Mouse (Mus musculus): Measurements from ENCODE around the gene Olfr1404.
"Not testable (repeated sequence)": the region's sequence is repeated elsewhere in the genome, so short reads cannot be mapped to it uniquely, and the experiment has no call there.

Olfr1404 gene

DNA sequence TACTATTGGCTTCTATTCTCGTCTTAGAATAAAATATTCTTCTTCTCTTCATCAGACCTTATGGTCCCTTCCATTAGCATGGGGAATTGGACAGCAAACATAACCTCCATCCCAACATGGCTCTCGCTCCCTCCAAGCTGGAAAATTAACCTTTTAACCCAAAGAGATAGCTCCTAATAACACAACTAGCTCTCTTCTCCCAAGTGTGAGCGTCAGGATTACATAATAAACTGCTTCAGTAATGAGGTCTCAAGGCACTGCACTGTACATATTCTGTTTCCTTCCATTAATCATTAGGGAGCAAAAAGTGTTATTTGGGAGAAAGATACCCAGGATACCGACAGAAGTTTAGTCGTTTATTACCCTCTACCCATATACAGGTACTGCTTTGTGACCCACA is at the start of gene Olfr1404:
Gene Olfr1404 (plus strand): TSS at position 301 of the 400 bp plus-strand sequence.
- no peak for DNase-seq

DNA sequence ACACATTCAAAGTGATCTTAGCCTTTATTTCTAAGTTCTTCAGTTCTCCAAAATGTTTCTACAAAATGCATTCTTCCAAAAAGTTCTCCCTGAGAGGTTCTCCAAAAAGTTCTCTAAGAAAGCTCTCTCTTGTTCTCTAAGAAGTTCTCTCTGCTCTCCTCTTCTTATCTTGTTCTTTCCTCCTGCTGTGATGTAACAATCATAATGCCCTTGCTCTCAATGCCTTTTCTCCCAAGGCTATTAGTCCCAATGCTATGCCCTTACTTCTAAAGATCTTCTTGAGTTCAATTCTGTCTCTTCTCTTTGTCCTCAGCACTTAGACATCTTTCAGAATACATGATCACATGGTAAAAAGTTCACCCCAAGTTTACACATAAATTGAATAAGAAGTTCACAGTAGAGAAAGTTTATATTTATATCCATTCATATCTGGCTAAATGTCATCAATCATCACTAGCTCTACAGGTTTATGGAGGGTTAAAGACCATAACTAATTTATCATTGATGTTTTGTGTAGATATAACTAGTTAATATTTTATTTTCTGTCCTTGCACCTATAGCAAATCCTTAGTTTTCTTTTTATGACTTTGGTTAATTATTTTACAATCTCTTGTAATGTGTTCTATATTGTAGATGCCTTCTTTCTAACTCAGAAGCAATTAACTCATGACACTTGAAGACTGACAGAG is 37.9 kb upstream of the Olfr1404 start:
- no peak for DNase-seq

DNA sequence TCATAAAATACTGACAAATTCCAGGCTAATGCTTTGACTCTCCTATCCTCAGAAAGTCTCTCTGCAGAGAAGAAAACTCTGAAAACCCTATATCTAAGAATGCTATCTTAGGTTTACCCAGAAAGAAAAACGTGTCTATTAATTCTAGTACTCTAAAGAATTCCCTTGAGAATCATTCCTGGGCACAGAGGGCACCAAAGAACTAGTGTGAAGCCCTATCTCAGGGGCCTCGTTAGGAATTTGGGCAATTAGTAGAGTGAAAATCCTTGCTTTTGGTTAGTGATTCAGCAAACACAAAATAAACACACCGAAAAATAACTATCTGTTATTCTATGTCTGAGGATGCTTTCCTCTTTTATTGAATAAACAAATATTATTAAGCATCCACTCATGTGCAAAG is 21.7 kb upstream of the Olfr1404 start, which contains the start of gene Olfr1406:
Gene Olfr1406 (minus strand): TSS at position 101 of the 400 bp plus-strand sequence.
- no peak for DNase-seq

DNA sequence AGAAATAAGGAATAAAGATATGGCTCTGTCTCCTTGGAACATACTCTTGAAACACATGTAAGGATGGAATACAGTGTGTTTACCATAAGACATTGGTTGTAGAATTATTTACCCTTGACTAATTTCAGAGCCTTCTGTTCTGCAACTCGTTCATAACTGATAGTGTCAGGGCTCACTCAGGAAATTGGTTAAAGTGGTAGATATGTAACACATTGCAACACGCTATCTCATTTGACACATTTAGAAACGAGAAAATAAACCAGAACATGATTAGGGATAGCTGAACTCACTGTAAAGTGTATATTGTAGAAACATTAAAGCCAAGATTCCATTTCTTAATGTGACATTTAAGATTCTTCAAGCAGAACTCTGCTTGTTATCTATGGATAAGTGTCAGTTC is 20.1 kb upstream of the Olfr1404 start:
- DNase-seq = no peak

DNA sequence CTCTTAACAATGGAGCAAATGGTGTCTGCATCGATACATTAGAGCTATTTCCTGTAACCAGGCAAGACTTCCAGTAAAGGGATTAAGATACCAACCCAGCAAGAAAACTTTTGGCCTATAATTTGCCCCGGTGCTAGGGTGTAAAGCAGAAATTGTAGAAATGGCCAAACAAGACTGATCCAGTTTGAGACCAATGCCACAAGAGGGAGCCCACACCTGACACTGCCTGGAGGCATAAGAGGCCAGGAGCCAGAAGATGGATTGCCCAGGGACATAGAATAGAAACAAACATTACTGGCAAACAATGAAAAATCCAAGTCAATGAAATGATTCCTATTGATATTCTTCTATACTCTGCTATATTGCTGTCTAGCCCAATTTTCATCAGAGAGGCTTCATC is 15.8 kb upstream of the Olfr1404 start:
- DNase-seq = no peak

DNA sequence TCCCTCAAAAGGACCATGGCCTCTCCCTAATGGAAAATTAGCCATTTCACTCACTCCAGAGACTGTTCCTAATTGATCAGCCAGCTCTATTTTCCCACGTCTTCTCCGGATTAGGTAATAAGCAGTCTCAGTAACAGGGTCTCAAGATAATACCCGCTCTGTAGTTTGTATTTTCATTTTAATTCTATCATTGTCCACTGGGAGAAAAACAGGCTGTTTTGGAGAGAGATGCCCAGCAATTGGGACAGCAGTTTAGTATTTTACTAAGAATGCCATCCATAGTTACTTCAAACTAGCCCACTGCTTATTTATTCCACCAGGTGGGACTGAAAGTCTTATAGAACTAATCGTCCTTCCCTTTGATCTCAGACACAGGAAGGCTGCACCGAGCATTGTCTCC is 14.7 kb upstream of the Olfr1404 start, which contains the start of gene Olfr218:
Gene Olfr218 (plus strand): TSS at position 301 of the 400 bp plus-strand sequence.
- no peak for DNase-seq

DNA sequence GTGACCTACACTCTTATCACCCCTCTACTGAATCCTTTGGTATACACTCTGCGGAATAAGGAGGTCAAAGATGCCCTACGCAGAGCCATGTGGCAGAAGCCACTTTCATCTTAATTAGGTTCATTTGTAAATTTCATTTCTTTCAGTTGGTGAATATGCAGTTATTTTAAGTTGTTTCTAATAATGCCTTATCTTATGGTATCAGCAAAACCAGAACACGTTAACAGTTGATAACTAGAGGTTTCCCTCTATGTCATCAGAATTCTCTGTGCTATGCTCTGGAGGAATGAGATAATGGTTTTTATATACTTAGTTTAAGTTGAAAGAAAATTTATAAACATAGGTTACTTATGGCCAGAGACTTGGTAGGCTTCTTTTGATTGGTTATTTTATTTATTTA is 4.3 kb downstream of the Olfr1404 start:
- DNase-seq = no peak

DNA sequence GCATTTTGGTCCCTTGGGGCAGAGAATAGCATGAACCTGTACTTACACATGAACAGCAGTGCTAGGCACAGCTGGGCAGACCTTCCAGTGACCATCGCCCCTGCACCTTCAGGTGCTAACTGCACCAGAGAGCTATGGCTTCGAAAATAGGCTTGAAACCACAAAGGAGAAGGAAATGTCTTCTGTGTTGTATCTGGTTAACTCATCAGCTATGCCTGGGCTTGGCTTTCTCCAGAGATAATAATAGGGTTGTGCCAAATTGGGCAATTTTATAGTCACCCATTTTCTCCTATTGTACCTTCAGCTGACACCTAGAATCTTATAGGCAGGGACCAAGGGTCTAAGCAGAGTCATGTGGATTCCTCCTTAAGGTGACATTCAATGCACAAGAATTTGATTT is 14.9 kb downstream of the Olfr1404 start, which contains the start of gene Fcer1a:
Gene Fcer1a (minus strand): TSS at position 134 of the 400 bp plus-strand sequence.
- no peak for DNase-seq

DNA sequence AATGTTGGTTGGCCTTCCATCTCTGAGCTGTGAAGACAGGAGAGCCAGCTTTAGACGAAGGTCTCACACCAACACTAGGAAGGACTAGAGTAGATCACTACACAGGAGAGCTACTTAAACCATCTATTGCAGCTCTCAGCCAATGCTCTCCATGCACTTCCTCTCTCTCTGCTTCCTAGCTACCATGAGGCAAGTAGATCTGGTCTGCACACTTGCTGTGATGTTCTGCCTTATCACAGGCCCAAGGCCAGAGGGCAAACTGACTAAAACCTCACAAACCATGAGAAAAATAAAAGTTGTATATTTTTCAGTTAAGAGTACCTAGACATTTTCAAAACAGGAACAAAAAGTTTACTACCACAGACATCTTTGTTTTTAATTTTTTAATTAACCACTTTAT is 24.8 kb downstream of the Olfr1404 start:
- DNase-seq = not testable (repeated sequence)

DNA sequence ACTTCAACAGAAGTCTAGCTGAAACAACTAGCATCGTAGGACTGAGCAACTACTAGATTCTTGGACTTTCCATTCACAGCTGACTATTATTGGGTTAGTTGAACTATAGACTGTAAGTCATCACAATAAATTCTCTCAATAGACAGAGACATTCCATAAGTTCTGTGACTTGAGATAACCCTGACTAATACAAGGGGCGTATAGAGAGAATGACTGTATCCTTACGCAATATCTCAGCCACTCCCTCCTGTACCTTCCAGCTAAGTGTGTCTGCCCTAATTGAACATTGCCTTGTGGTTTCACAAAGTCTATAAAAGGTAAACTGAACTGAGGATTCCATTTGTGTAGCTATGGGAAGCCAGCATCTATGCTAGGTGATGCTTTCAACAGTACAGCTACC is 37.7 kb downstream of the Olfr1404 start:
- DNase-seq = no peak

DNA sequence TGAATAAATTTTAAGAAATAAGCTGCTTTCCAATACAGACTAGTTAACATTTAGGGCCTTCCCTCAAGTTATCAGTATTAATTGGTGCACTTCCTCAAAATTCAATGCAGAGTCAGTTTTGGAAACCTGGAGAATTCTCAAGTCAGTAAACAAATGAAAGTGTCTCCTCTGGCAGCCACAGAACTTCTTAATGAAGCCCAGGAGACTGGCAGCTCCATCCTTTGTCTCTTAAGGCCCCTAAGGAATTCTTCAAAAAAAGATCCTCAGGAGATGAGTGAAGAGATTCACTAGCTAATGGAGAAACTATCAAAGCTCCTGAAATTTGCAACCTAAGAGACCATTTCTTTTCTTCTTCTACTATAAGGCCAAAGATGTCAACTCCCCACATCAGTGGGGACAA is 53.5 kb downstream of the Olfr1404 start, which contains the start of gene Olfr418:
Gene Olfr418 (plus strand): TSS at position 301 of the 400 bp plus-strand sequence.
- DNase-seq = no peak

Data from thymus, adult 18-20 months (tissue).